Mouse (Mus musculus) ZHBTc4 (cell line): Measurements from ENCODE around the gene Tmem63a.

Experiments
- DNase-seq: peaks from one replicate; pipeline ENCODE4 v3.0.0-alpha.2; 2011; ENCODE audit warnings: low read depth, low spot score

Gene Tmem63a

DNA sequence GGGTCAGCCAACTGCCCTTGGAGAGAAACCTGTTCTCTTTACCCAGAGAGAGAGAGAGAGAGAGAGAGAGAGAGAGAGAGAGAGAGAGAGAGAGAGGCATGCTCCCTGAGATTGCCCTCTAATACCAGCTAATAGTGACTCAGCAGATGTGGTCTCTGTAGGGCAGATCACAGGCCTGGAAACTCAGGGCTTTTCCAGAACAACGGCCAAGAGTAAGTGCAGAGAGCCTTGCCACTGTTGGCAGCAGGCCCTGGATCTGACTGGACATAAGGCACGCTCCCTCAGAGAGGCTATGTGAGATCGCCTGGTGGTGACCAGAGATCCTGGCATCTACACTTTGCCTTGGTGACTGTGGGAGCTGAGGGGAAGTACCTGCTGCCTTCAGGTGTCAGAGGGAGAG is 67.6 kb downstream of the Tmem63a start:
- DNase-seq: no peak

DNA sequence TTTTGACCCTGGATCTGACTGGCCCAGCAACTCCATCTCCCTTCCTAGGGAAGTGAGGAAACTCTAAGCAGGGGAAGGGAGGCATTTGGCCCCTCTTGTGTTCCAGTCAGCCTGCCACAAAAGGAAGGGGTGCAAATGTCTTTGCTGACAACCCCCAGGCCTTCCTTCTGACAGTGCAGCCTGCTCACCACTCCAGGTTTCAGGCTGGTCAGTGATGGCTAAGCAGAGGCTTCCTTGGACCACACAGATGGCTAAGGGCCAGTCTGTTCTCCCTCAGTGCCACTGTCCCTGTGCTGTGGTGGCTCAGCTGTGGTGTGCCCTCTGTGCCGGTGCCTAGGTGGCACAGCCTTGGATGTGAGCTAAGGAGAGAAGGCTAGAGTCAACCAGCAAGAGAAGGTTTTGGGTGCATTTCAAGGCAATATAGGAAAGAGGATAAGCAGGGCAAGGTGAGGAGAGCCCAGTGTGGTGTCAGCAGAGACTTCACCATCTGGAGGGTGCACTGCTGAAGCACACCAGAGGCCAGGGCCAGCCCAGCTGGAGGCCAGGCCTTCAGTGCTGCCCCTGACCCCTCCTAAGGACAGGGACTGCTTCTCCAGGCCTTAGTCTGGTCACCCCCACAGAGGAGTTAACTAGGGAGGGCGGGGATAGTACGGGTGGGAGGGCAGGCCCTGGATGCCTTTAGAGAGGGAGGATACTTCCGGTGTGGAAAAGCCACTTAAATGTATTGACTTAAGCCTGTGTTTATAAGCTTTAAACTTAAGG is 68.2 kb downstream of the Tmem63a start:
- DNase-seq: no peak

DNA sequence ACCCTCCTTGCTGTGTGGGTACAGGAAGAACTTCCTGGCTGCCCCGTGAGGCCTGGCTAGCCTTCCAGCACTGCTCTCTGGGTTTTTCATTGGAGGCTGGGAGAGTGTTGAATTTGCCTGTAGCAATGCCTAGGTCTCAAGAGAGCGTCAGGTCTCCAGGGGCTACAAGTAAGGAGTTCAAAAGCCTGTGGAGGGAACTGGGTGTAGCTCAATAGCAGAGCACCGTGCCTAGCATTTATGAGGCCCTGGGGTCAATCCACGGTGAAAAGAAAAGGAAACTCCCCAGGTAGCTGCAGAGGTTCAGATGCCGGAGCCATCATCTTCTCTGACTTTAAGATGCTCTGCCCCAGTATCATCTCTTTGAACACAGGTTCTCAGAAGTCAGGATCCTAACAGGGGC is 69.5 kb downstream of the Tmem63a start:
- DNase-seq: no peak

DNA sequence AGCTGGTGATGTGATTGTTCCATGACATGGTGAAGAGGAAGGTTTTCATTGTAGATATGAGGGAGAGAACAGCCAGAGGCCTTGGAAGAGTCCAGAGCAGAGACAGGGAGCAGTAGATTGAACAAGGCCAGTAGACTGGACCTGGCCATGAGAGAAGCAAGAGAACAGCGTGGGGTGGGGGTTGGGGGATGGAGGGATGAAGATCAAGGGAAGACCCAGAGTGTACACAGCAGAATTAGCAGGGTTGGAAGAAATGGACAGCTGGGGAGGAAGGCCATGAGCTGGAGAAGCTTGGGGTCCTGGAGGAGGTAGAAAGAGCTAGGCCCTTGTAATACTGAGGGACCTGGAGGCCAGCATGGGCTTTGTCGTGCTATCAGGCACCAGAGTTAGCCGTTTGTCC is 70.3 kb downstream of the Tmem63a start:
- DNase-seq: no peak

DNA sequence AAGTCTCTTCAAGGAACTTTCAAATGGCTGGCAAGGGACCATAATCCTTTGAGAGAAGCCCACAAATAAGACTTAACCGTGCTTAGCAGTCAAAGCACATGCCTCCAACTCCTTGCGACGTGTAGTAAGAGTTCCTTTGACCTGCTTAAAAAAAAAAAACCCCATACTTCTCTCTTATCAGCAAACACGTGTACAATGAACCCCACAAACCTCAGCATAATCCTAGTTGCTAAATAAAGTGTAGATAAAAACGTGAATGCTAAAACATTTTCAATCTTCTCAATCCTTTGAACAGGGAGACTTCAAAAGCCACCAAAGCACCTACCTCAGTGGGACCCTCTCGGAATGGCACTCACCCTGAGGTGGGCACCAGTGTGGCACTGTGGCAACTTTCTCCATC is 71.3 kb downstream of the Tmem63a start:
- DNase-seq: no peak

DNA sequence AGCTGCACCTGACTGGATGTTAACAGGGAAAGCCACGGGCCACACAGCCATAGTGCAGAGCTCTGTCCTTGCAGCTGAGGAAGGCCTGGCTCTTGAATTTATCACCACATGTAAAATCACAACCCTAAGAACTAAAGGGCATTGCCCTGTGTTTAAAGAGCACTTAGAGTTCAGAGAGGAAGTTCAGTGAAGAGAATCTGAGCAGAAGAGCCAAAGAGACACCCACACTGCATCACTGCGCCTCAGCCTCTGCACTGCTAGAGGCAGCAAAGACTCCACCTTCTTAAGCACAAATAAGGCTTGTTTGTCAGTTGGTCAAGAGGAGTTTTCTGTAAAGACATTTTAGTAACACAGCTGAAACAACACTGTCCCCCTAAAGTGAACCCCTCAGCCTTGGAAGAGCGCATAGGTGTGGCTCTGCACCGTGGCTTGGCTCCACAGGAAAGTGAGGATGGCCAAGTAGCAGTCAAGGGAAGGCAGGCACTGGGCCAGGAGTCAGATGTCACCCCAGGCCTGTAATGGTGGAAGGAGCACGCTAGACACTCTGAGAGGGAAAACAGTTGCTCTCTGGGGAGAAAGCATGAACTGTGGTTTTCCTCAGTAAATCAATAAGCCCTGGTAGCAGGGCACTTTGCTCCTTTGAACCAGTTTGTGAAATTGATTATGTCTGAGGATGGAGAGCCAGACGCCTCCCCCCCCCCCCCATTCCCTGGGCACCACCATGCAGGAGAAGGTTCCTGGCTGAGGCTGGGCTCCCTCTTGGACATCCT is 72.8 kb downstream of the Tmem63a start:
- DNase-seq: no peak

DNA sequence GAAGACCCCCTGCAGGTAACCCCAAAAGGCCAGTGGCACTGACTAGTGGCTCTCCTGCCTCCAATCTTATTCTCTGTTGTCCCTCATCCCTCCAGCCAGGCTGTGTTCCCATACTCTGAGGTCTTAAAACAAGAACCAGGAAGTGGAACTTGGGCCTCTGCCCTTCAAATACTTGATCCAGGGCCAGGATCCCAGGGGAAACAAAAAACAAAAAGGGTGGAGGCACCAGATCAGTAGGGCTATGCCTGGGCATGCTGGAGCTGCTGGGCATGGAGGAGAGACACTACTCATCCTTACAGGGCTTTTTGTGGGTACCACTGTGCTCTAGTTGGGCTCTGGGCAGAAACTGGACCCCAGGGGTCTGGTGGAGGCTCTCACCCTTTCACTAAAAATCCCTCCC is 73.4 kb downstream of the Tmem63a start:
- peak; percentile 59 for DNase-seq

DNA sequence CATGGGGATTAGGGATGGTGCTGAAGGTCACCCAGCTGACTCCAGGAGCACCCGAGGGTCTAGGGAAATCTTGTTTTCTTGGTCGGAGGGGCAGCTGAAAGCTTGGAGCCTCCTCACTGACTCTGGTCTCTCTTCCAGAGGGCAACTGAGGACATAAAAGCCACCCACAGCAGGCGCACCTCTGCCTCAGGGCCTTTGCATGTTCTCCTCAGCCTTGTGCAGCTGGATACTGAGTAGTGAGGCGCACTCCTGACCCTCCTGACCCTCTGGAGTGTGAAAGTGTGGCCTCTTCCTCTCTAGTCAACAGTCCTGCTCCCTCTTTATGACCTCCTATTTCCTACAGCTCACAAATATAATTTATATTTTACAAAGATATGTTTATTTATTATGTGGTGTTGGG is 73.9 kb downstream of the Tmem63a start:
- DNase-seq: peak; percentile 29

DNA sequence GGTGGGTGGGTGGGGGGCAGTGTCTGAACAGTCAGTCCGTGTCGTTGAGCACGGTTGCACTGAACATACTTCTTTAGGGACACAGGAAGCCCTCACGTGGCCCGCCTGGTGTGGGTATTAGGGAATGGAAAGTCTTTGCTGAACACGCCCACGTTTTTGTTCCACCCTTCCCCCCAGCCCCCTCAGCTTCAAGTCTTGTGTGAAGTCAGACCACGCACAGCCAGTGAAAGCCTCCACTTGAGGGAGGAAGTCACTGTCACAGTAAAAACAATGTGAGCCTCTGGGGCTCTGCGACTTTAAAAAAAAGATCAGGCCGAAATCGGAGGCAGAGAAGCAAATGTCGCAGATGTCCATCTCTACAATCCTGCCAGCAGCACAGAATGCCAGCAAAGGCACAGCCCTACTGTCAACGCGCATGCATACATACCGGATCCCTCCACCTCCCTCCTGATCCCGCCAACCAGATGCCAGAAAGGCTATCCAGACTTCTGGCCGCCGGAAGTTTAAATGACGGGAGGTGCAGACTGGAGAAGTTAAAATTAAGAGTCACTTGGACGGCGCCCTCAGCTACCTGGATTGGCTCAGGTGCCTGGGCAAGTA is 74.5 kb downstream of the Tmem63a start:
- peak; percentile 84 for DNase-seq

DNA sequence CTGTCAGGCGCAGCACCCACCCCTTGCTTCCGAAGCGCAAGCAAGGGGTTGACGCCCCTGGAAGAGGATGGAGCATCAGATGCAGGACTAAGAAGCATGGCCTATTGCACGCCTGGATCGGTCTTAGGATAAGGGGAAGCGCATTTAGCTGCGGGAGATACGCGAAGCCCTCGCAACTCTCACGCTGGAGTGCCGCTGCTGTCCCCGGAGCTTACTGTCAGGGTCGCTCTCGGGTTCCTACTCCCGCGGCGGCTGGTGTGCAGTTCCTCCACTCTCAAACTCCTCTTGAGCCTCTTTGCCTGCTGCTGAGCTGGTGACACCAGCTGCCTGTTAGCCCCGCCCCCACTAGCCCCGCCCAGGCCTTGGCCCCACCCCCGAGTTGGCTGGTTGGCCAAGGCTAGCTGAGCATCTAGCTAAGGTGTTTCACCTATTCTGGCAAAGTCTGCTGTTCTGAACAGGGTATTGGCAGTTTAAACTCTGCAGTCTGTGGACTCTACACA is 75.1 kb downstream of the Tmem63a start:
- DNase-seq: peak; percentile 94

DNA sequence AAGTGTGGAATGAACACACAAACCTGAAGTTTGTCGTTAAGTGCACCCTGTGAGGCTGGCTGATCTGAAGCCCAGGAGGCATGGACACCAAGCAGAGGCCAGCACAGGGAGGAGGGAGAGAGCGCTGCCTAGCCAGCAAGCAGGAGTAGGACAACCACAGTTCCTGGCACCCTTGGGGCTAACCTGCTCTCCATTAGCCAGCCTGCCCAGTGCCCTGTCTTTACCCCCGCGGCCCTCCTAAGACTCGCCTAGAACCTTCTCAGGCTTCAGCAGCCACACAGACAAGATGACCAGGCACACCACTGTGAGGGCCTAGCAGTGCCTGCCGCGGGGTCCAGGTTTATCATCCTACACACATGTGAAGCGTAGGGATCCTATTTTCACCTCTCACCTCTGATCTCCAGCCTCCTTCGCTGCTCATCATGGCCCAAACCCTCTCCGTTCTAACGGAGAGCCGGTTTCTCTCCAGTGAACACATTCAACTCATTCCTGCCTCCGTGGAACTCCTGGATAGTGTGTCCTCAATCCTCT is 75.8 kb downstream of the Tmem63a start:
- DNase-seq: peak; percentile 24

DNA sequence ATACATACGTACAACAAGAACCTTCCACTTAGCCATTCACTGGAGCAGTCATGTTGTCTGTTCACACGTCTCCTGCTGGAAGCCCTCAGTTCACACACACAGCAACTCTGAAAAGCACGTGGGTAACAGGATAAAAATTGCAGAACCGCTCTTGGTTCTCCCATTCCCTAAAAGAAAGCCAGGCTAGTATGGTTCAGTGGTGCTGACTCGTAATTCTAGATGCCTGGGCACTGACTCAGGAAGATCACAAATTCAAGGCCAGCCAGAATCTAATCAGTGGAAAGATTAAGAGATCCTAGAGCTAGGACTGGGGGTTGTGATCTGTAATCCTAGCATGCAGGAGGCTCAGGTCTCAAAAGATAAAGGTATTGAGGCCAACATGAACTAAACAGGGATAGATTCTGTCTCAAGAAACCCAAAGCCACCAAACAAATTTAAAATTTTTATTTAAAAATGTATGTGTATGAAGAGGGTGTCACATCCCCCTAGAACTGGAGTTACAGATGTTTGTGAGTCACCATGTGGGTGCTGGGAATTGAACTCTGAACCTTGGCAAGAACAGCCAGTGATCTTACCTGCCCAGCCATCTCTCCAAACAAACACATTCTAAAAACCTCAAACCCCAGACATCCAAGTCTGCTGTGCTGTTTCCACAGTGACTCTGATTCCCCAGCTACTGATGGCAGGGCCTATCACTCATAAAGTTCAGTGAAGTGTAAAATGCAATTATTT is 78.8 kb downstream of the Tmem63a start, which contains the start of gene Ephx1:
Gene Ephx1 (minus strand): TSS at position 149 of the 732 bp plus-strand sequence.
- DNase-seq: no peak

DNA sequence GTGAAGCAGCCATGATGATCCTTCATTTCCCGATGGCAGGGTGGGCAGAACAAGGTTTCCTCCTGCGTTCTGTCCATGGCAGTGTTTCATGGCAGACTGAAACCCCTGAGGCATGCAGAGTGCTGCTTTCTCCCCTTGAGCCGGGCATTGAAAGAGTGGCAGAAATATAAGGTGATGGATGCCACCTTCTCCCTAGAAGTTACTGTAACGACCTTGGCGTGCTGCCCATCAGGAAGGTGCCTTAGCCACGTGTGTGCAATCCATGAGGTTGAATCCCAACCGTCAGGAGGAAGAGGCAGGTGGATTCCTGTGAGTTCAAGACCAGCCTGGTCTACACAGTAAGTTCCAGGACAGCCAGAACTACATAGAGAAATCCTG is 79.3 kb downstream of the Tmem63a start:
- no peak for DNase-seq

DNA sequence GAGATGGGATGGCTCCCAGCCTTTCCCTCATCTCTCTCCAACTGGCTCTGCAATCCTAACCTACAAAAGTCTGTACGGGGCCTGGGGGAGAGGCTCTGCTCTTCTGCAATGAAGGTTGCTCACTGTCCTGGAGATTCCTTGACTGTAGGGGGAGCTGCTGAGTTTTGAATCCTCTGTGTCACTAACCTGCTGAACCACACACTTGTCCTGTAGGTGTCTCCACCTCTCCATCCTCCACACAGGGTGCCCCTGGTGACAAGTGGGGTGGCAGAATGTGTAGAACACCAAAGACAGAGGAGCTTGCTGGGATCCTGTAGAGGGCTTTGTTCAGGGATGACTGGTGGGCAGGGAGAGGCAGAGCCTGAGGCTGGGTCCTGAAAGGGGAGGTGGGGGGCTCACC is 80.1 kb downstream of the Tmem63a start:
- DNase-seq: peak; percentile 92
